Mouse (Mus musculus) mouse embryonic stem cell (cell line): ENCODE results near the gene Itpr3.

ENCODE experiments used
- in situ Hi-C, 2 experiments: fragments of 300-500 bp; cut with MboI; formaldehyde crosslinking; loops; 1 replicate in 1 of 2; 3 replicates in 1 of 2; pipeline ENCODE4 v1.14.3; 2019 to 2020; ENCODE audit warnings: low sequenced_read_pairs in 2 of 2, low pct_unique_long_range_greater_than_20kb in 1 of 2, mixed read lengths in 1 of 2; ENCODE audit not compliant: unreplicated experiment in 1 of 2

Itpr3 gene

DNA sequence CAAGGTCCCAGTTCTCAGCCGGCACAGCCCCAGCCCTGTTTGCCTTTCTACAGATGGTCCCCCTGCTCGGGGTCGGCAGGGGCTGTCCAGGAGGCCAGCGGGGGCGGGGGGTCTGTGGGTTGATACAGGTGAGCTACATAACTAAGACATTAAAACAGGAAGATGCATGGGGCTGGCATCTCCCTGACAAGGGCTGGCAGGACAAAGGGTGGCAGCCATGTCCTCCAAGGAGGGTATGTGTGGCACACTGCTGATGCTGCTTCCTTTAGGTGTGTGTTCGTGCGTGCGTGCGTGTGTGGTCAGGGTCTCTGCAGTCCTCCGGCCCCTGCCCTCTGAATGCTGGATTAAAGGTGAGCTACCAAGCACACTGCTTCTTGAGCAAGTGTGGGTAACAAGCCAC is 69.9 kb downstream of the Itpr3 start:
- in situ Hi-C loops: no loop called here

DNA sequence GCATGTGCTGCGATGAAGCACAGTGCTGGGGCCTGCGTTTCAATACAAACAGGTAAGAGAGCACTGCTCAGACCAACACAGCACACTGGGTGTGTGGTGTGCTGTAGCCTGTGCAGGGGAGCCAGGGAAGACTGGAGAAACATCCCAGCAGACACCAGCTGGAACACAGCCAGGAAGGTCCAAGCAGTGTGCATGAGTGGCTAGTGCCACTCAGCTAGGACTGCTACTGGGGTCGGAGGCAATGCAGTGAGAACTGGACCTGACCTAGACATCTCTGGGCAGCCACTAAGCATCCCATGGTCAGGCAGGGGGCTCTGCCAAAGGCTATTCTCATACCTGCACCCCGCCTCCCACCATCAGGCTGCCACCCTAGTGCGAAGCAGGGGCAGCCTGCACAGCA is 71.1 kb downstream of the Itpr3 start:
- in situ Hi-C loops: no loop called here

DNA sequence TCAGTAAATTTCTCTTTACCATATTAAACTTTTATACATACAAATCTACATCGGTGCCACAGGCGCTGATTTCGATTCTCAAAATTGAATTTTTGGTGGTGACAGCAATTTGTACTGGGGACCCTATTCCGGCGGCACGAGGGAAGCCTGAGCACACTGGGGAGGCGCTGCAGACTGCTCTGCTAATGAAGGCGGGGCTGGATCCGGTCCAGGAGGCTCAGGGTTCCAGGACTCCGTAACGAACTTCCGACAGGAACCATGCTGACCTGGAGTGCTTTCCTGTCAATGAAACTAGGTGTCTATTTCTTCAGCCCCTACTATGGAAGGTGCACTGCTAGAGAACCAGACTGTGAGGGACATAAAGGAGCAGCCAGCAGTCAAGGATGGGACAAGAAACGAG is 72.2 kb downstream of the Itpr3 start:
- in situ Hi-C loops: no loop called here

DNA sequence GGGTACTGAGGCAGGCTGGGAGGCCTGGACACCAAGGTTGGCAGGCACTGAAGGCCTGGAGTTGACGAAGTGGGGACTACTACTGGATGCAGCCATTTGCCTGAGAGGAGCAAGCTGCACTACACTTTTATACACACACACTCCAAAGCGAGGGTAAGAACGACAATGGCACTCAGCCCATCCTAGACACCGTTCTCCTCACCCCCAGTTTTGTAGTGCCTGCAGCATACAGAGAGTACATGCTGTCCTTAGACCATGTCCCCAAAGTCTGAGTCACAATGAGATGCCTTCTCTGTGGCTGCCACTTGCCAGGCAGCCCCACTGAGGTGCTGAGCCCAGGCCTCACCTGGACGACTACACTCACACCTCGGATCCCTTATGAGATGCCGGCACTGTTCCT is 72.7 kb downstream of the Itpr3 start:
- in situ Hi-C loops: no loop called here

- in situ Hi-C loops: no loop called here
Observed at GRCm38 (mm10) chr17:27130246-27130645, 73.1 kb downstream of the Itpr3 start.

DNA sequence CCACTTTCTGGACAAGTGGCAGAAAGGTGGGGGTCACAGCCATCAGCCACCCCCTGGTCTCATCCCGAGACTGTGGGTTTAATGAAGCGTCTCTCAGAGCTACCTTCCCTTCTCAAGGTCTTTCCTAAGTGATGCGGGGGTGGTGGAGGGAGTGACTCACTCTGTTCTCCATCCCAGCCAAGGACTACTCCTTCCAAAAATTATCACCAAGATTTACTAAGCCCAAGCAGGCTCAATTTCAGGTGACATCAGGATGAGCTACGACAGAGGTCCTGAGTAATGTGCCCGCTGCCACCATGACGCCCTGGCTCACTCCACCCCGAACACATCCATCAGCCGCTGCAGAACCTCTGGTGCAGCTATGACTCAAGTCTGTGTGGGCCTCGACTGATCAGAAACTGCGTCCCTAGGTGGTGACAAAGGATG is 74.1 kb downstream of the Itpr3 start:
- in situ Hi-C loops: no loop called here

DNA sequence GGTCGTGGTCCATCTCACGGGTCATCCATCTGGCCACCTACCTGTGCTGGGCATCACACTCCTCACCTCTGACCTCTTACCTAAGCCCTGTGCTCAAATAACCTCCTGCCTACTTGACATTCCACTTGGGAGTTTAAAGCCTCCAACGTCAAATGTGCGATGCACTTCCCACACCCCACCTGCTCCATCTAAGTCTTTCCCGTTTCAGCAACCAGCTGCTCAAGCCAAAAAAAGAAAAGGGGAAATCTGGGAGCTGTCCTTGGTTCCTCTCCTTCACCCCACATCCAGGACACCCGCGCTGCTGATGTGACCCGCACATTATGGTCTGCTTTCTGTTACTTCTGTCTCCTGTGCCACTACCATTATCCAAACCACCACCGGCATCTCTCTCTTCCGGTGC is 75.1 kb downstream of the Itpr3 start:
- in situ Hi-C loops: no loop called here

DNA sequence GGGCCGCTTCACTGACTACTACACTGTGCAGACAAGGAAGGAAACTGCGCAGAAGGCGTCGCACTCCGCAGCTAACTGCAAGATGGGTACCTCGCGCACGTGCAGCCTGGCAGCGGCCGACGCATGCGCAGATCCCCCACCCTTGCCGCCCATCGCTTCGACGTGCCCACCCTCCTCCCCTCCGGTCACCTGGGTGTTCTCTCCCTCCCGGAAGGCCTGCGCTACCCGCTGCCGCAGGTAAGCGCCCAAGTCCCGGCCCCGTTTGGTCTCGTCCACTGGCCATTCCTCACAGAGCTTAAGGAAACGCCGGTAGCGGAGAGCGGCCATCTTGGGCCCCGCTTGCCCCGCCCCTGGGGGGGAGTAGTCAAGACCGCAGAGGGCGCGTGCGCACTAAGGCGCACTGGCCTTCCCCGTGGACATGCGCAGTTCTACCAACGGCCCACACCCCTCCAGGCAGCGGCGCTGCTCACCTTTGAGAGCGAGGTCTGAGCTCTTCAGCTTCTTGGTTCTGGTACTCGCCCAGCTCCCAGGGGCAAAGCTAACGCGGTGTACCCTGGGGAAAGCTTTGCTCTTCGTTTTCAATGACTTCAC is 76.5 kb downstream of the Itpr3 start, which contains the start of gene Uqcc2:
Uqcc2 (minus strand) TSS at position 366 of the 591 bp plus-strand sequence.
- in situ Hi-C loops: no loop called here

- in situ Hi-C loops: no loop called here
Observed at GRCm38 (mm10) chr17:27134187-27134586, 77.1 kb downstream of the Itpr3 start.

GRCm38 (mm10) chr17:27134715-27135114 is 77.6 kb downstream of the Itpr3 start:
- in situ Hi-C loops: no loop called here

- in situ Hi-C loops: no loop called here
Observed at GRCm38 (mm10) chr17:27138396-27138795, 81.3 kb downstream of the Itpr3 start.

- in situ Hi-C loops: no loop called here
Observed at GRCm38 (mm10) chr17:27139304-27139703, 82.2 kb downstream of the Itpr3 start.

DNA sequence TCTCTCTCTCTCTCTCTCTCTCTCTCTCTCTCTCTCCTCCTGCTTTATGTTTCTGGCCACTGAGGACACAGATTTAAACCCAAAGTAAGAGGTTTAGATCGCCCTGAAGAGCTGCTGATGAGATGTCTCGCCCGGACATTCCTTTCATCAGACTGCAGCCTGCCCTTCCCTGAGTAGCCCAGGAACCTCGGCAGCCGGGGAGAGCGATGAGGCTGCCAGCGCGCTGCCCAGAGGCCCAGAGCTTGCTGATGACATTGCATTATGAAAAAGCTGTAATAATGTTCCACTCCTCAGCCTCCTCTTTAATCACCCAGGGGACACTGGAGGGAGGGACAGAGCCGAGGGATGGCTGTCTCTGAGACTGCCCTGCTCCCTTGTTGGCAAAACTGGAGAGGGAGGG is 83.2 kb downstream of the Itpr3 start:
- in situ Hi-C loops: loop anchor here in 1 of 2 experiments (10.0 kb wide), 1 partner anchor 375 kb away; no protein-coding TSS in a partner anchor

- in situ Hi-C loops: loop anchor here in 1 of 2 experiments (10.0 kb wide), 1 partner anchor 373 kb away; no protein-coding TSS in a partner anchor
Observed at GRCm38 (mm10) chr17:27141971-27142450, 84.9 kb downstream of the Itpr3 start.

- in situ Hi-C loops: loop anchor here in 1 of 2 experiments (10.0 kb wide), 1 partner anchor 371 kb away; no protein-coding TSS in a partner anchor
Observed at GRCm38 (mm10) chr17:27144152-27144551, 87.0 kb downstream of the Itpr3 start.

GRCm38 (mm10) chr17:27146323-27146923 is 89.3 kb downstream of the Itpr3 start:
- in situ Hi-C loops: loop anchor here in 1 of 2 experiments (10.0 kb wide), 1 partner anchor 368 kb away; no protein-coding TSS in a partner anchor

- in situ Hi-C loops: loop anchor here in 1 of 2 experiments (25.0 kb wide), 1 partner anchor 361 kb away; the partner anchor contains the start of gene Grm4
Observed at GRCm38 (mm10) chr17:27150871-27151270, 93.8 kb downstream of the Itpr3 start.

DNA sequence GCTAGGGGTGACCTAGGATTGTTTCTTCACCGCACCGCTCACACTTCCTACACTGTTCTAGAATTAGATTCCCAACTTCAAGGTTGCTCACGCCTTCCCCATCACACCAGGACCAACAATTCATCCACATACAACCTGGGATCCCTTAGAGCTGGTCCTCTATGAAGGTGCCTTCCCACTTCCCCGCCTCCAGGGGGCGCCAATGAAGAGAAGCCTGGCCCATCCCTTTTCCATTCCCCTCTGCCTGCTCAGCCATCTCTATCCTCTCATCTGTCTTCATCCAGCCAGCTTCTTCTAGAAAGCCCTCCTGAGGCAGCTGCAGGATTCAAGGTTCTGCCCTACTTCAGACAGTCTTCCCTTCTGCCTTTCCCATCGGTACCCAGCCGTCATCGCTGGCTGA is 94.3 kb downstream of the Itpr3 start:
- in situ Hi-C loops: loop anchor here in 1 of 2 experiments (25.0 kb wide), 1 partner anchor 361 kb away; the partner anchor contains the start of gene Grm4

DNA sequence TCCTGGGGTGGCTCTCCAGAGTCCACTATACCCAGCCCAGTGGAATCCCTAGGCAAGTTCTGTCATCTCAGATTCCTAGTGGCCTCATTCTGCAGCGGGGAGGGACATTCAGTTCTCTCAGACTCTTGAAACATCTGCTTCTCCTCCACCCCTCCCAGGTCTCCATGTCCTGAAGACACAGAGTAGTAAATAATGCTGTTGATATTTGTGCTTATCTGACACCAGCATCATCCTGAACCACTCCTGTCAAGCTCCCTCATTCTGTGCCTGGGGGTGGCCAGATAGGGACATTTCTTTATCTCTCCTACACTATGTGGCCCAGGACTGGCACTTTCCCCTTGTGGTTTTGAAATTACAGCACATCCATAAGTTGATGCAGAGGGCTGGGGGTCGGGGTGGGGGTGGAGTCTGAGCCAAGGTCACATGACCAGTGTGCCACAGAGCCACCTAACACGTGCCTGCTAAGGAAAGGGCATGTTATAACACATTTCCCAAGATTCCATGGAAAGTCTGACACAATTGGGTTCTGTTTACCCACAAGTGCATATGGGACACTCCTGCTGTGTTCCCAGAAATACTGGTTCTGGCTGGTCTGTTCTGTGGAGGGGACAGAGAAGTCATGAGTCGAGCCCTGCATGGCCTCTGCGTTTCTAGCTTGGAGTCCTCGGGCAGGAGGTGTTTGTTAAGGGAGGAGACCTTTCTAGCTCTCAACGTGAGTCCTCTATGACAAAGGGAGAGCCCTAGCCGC is 96.0 kb downstream of the Itpr3 start:
- in situ Hi-C loops: loop anchor here in 1 of 2 experiments (25.0 kb wide), 1 partner anchor 359 kb away; the partner anchor contains the start of gene Grm4
